Mouse (Mus musculus) right cerebral cortex, postnatal 10 days (tissue): ENCODE measurements around the gene L3mbtl4.

ENCODE experiments used
- DNase-seq, 2 experiments: peaks; one replicate each; pipeline ENCODE4 v3.0.0; 2021; ENCODE audit warnings: low spot score in 2 of 2

L3mbtl4 gene

GRCm38 (mm10) chr17:68273527-68273926 is at the start of gene L3mbtl4:
L3mbtl4 (plus strand) TSS chr17:68273797.
- DNase-seq: peak; percentile 49 to 62

GRCm38 (mm10) chr17:68230484-68230883 is 43.1 kb upstream of the L3mbtl4 start:
- DNase-seq: no peak

GRCm38 (mm10) chr17:68235380-68235779 is 38.2 kb upstream of the L3mbtl4 start:
- DNase-seq: no peak

GRCm38 (mm10) chr17:68236992-68237391 is 36.6 kb upstream of the L3mbtl4 start:
- DNase-seq: no peak

- no peak for DNase-seq
Observed at GRCm38 (mm10) chr17:68240171-68240570, 33.4 kb upstream of the L3mbtl4 start.

- DNase-seq: peak; percentile 34 to 44
Observed at GRCm38 (mm10) chr17:68264835-68265557, 8.6 kb upstream of the L3mbtl4 start.

GRCm38 (mm10) chr17:68273954-68274353 is 357 bp downstream of the L3mbtl4 start:
- DNase-seq: no peak

GRCm38 (mm10) chr17:68275138-68275537 is 1.5 kb downstream of the L3mbtl4 start:
- no peak for DNase-seq

GRCm38 (mm10) chr17:68280915-68281314 is 7.3 kb downstream of the L3mbtl4 start:
- DNase-seq: no peak

GRCm38 (mm10) chr17:68285119-68285782 is 11.7 kb downstream of the L3mbtl4 start:
- DNase-seq: peak in 1 of 2 experiments; percentile 42

GRCm38 (mm10) chr17:68288094-68288493 is 14.5 kb downstream of the L3mbtl4 start:
- no peak for DNase-seq

- DNase-seq: no peak
Observed at GRCm38 (mm10) chr17:68288699-68289098, 15.1 kb downstream of the L3mbtl4 start.

GRCm38 (mm10) chr17:68291713-68292364 is 18.2 kb downstream of the L3mbtl4 start:
- DNase-seq: no peak

GRCm38 (mm10) chr17:68308381-68308780 is 34.8 kb downstream of the L3mbtl4 start:
- peak in 1 of 2 experiments; percentile 28 for DNase-seq

- DNase-seq: no peak
Observed at GRCm38 (mm10) chr17:68312286-68312927, 38.8 kb downstream of the L3mbtl4 start.

- no peak for DNase-seq
Observed at GRCm38 (mm10) chr17:68320940-68321339, 47.3 kb downstream of the L3mbtl4 start.

GRCm38 (mm10) chr17:68322607-68323006 is 49.0 kb downstream of the L3mbtl4 start:
- DNase-seq: no peak

- no peak for DNase-seq
Observed at GRCm38 (mm10) chr17:68332225-68332624, 58.6 kb downstream of the L3mbtl4 start.

- DNase-seq: no peak
Observed at GRCm38 (mm10) chr17:68333382-68333781, 59.8 kb downstream of the L3mbtl4 start.

GRCm38 (mm10) chr17:68338917-68339553 is 65.4 kb downstream of the L3mbtl4 start:
- no peak for DNase-seq

- DNase-seq: no peak
Observed at GRCm38 (mm10) chr17:68357687-68358086, 84.1 kb downstream of the L3mbtl4 start.

GRCm38 (mm10) chr17:68371101-68371500 is 97.5 kb downstream of the L3mbtl4 start:
- DNase-seq: no peak
